Mouse (Mus musculus) neural tube, embryonic 11.5 days (tissue): ENCODE measurements around the gene Mad1l1. TPM values are rescaled to one million over a fixed set of nuclear protein-coding genes. Genes with fewer than 3 reads are reported as not detected.

ENCODE experiments used
- ATAC-seq: fragments of 200-750 bp; cut with Nextera tagmentation; 2 replicates; pipeline ENCODE4 v1.8.0; 2017; ENCODE audit warnings: moderate number of reproducible peaks, mild to moderate bottlenecking, moderate TSS enrichment, moderate library complexity; ENCODE audit not compliant: insufficient read depth, low FRiP score, low TSS enrichment
- DNase-seq: peaks from one replicate; pipeline ENCODE4 v3.0.0-alpha.2; 2015; ENCODE audit warnings: low spot score
- H3K27ac ChIP-seq: fragments of 300-500 bp; sonication (generic); 2 replicates; pipeline ENCODE4 v1.5.1; 2014; ENCODE audit warnings: low read depth, mild to moderate bottlenecking, low read length
- H3K27me3 ChIP-seq: fragments of 300-500 bp; sonication (generic); 2 replicates; pipeline ENCODE4 v1.6.1; 2014; ENCODE audit warnings: mild to moderate bottlenecking, low read length, mixed read lengths; ENCODE audit not compliant: control insufficient read depth, insufficient read depth
- H3K36me3 ChIP-seq: fragments of 300-500 bp; sonication (generic); 2 replicates; pipeline ENCODE4 v1.6.1; 2014; ENCODE audit warnings: mild to moderate bottlenecking, low read length, moderate library complexity, mixed read lengths; ENCODE audit not compliant: control insufficient read depth, insufficient read depth
- H3K4me1 ChIP-seq: fragments of 300-500 bp; sonication (generic); 2 replicates; pipeline ENCODE4 v1.6.1; 2014; ENCODE audit warnings: low read length, mixed read lengths; ENCODE audit not compliant: control insufficient read depth, insufficient read depth
- H3K4me2 ChIP-seq: fragments of 300-500 bp; sonication (generic); 2 replicates; pipeline ENCODE4 v1.6.1; 2014; ENCODE audit warnings: low read depth, mild to moderate bottlenecking, moderate library complexity
- H3K4me3 ChIP-seq: fragments of 300-500 bp; sonication (generic); 2 replicates; pipeline ENCODE4 v1.5.1; 2014; ENCODE audit warnings: low read depth, low read length
- H3K9ac ChIP-seq: fragments of 300-500 bp; sonication (generic); 2 replicates; pipeline ENCODE4 v1.6.1; 2014; ENCODE audit warnings: mild to moderate bottlenecking, low read length
- H3K9me3 ChIP-seq: fragments of 300-500 bp; sonication (generic); 2 replicates; pipeline ENCODE4 v1.6.1; 2016; ENCODE audit warnings: low read length; ENCODE audit not compliant: control insufficient read depth
- WGBS: fragments of 180-500 bp; shearing (Covaris S2); extraction: QIAGEN DNeasy Blood & Tissue Kit; methylation state at CpG from one replicate; pipeline ENCODE4 v1.1.7; 2014; 5-methylcytosine and 5-hydroxymethylcytosine counted together
- polyA plus RNA-seq: library from polyadenylated mRNA; unstranded; fragments of >200 nt; fragmentation: Nextera tagmentation; extraction: Ambion mirVana; gene quantifications from 2 replicates; pipeline ENCODE4 v1.2.1, GENCODE M21; 2014

Gene Mad1l1
- polyA plus RNA-seq, 1 experiment from 2014 or later = 51.9 TPM

DNA sequence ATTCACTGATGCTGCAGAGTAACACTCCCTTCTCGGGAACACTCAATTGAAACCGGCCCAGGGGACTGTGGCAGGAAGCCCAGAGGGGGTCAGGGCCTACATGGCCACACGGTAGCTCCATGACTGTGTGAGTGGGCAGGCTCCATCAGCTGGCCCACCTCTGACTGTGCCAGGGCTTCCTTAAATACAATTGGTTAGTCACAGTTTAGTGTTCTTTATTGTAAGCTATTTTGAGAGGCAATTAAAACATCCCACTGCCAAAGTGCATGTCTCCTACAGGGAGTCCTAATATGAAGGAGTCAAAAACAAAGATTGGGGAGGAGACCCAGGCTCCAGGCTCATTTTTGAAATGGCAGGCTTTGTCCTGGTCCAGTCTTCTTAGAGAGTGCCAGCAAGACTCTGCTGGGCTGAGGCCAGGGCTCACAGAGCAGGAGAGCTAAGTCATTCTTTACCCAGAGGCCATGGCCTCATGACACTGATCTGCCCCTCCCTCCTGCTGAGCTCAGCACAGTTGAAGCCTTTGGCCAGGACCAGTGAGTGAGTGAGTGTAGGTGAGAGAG lies 297.3 kb downstream of the Mad1l1 start:
- H3K9me3 ChIP-seq = no peaks in the 10 kb centered on the region
- no peak overlapping the region for H3K9ac ChIP-seq
- H3K4me3 ChIP-seq = no peak overlapping the region
- peaks cover 9% of the 10 kb centered on the region for H3K4me1 ChIP-seq
- no peak overlapping the region for H3K4me2 ChIP-seq
- 43% methylated on average over 3 of the region's 3 CpGs for WGBS
- no peaks in the 10 kb centered on the region for H3K36me3 ChIP-seq
- DNase-seq (peak; percentile 26), ATAC-seq (no peak)
- H3K27me3 ChIP-seq = no peaks in the 10 kb centered on the region
- no peak overlapping the region for H3K27ac ChIP-seq

DNA sequence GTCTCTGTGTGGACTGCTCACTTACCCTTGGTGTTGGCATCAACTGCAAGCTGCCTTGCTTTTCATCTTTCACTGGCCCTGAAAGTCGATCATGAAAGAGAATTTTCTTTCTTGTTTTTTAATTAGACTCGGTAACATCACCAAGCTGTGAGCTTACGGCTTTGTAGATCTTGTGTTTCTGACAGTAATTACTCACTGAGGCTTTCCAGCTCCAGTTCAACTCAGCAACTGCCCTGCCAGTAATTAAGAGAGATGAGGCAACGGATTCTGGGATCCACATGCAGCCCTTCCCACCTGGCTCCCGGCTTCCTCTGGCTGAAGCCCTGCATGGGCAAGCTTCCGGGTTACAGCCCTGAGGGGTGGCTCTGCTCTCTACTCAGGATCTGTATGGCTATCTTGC lies 298.5 kb downstream of the Mad1l1 start:
- 81% methylated on average over 6 of the region's 6 CpGs for WGBS
- no peak for DNase-seq
- no peak overlapping the region for H3K4me2 ChIP-seq

DNA sequence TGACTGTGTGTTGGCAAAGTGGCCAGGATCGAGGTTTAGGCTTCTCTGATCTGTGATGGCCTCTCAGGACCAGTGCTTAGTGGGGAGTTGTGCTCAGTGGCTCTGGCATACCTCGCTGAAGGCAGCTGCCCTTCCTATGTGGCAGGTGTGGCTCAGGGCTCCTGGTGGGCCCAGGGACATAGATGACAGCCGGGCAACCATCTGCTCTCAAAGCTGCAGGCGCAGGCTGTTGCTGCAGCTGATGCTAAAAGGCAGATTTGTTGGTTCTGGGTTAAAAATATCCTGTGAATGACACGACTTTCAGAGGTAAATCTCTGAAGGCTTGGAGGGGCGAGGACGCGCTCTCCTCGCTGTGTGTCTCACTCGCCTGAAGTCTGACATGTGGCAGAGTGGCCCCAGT lies 299.6 kb downstream of the Mad1l1 start:
- peaks cover 9% of the 10 kb centered on the region for H3K4me1 ChIP-seq
- DNase-seq (no peak), ATAC-seq (no peak)
- no peaks in the 10 kb centered on the region for H3K36me3 ChIP-seq
- 80% methylated on average over 10 of the region's 10 CpGs for WGBS
- no peak overlapping the region for H3K4me3 ChIP-seq
- no peak overlapping the region for H3K4me2 ChIP-seq
- H3K9me3 ChIP-seq = no peaks in the 10 kb centered on the region
- no peak overlapping the region for H3K9ac ChIP-seq
- H3K27ac ChIP-seq = no peak overlapping the region
- H3K27me3 ChIP-seq = no peaks in the 10 kb centered on the region

More for the DNA sequence above, 298.5 kb downstream of the Mad1l1 start:
- H3K9me3 ChIP-seq = no peaks in the 10 kb centered on the region
- no peaks in the 10 kb centered on the region for H3K27me3 ChIP-seq
- H3K4me3 ChIP-seq = no peak overlapping the region
- H3K27ac ChIP-seq = no peak overlapping the region
- H3K9ac ChIP-seq = no peak overlapping the region
- ATAC-seq = no peak
- H3K4me1 ChIP-seq = peaks cover 9% of the 10 kb centered on the region
- H3K36me3 ChIP-seq = no peaks in the 10 kb centered on the region

DNA sequence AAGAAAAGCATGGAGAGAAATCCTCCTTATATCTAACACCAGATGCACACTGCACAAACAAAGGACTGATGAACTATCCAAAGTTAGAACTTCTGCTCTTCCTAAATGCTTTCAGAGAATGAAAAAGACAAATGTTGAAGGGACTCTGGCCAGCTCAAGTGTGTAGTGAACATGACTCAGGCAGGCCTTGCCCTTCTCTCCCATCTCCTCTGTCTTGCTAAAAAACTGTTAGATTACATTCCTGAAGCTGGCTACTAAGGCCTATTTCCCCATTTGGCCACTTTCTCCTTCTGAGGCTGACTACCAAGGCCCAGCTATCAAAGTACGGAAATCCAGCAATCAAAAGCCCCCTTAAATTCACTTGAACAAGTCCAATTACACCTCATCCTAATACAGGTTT lies 301.7 kb downstream of the Mad1l1 start:
- no peak overlapping the region for H3K4me2 ChIP-seq
- H3K4me1 ChIP-seq = peaks cover 6% of the 10 kb centered on the region
- no peaks in the 10 kb centered on the region for H3K27me3 ChIP-seq
- DNase-seq (no peak), ATAC-seq (no peak)
- no peaks in the 10 kb centered on the region for H3K36me3 ChIP-seq
- 74% methylated on average over 1 of the region's 1 CpGs for WGBS
- no peak overlapping the region for H3K4me3 ChIP-seq
- H3K9me3 ChIP-seq = no peaks in the 10 kb centered on the region
- H3K9ac ChIP-seq = no peak overlapping the region
- no peak overlapping the region for H3K27ac ChIP-seq

DNA sequence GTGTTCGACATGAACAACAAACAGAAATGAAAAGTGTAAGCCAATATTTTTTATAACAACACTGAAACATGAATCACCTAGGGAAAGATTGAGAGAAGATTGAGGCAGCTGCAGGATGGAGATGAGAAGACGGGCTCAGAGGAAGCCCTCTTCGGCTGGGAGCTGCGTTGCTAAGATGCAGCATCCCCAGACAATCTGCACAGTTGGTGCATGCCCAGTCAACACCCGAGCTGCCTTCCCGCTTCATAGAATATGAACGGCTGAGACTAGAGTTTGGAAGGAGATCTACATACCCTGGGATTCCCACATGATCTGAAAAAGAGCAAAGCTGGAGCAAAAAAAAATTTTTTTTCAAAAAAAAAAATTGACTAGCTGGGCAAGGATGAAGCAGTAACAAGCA lies 302.6 kb downstream of the Mad1l1 start:
- 90% methylated on average over 7 of the region's 7 CpGs for WGBS

DNA sequence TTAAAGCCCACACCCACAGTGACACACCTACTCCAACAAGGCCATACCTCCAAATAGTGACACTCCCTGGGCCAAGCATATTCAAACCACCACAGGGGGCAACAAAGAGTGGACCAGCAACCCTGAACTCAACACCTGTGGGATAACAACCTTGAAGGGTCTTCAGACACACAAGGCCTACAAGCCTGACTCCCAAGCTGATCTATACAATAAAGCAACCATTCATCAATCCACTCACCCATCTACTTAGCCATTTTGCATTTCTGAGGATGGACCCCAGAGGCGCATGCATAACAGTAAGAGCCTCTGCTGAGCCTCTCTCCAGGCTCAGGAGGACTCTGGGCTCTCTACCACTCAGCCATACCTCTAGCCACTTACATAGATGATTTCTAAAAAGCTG lies 304.5 kb downstream of the Mad1l1 start:
- no peaks in the 10 kb centered on the region for H3K36me3 ChIP-seq
- H3K27ac ChIP-seq = no peak overlapping the region
- no peak for DNase-seq
- no peaks in the 10 kb centered on the region for H3K27me3 ChIP-seq
- no peaks in the 10 kb centered on the region for H3K9me3 ChIP-seq
- no peaks in the 10 kb centered on the region for H3K4me1 ChIP-seq
- ATAC-seq = no peak
- no peak overlapping the region for H3K9ac ChIP-seq
- no peak overlapping the region for H3K4me3 ChIP-seq
- no peak overlapping the region for H3K4me2 ChIP-seq
- 87% methylated on average over 1 of the region's 1 CpGs for WGBS

More for the DNA sequence above, 302.6 kb downstream of the Mad1l1 start:
- H3K4me1 ChIP-seq = no peaks in the 10 kb centered on the region; the same call in 1 of the 2 replicates
- DNase-seq (no peak), ATAC-seq (no peak)
- H3K27ac ChIP-seq = no peak overlapping the region
- no peaks in the 10 kb centered on the region for H3K9me3 ChIP-seq
- no peak overlapping the region for H3K4me3 ChIP-seq
- no peaks in the 10 kb centered on the region for H3K27me3 ChIP-seq
- no peak overlapping the region for H3K9ac ChIP-seq
- no peaks in the 10 kb centered on the region for H3K36me3 ChIP-seq
- H3K4me2 ChIP-seq = no peak overlapping the region

DNA sequence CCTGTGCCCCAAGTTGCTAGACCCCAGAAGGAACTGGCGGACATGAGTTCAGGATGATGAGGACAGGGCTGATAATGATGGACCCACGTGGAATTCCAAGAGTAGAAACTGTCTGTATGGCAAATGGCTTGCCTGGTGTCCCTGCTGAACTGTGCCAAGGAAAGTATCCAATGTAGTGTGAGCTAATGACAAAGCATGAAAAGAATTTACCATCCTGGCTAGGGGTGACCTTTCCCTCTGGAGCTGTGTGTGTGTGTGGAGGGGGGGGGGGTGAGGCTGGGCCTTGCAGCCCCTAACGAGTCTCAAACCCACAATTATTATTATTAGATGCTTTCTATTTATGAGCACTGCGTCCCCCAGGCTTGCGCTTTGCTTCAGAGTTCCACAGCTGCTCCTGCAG lies 307.7 kb downstream of the Mad1l1 start:
- 91% methylated on average over 5 of the region's 5 CpGs for WGBS
- no peak for DNase-seq
- Histone ChIP-seq H3K36me3 (no peaks in the 10 kb centered on the region), H3K27me3 (no peaks in the 10 kb centered on the region), H3K9ac (no peak overlapping the region), H3K4me3 (no peak overlapping the region), H3K4me1 (no peaks in the 10 kb centered on the region), H3K27ac (no peak overlapping the region), H3K9me3 (no peaks in the 10 kb centered on the region), H3K4me2 (no peak overlapping the region)
- no peak for ATAC-seq

DNA sequence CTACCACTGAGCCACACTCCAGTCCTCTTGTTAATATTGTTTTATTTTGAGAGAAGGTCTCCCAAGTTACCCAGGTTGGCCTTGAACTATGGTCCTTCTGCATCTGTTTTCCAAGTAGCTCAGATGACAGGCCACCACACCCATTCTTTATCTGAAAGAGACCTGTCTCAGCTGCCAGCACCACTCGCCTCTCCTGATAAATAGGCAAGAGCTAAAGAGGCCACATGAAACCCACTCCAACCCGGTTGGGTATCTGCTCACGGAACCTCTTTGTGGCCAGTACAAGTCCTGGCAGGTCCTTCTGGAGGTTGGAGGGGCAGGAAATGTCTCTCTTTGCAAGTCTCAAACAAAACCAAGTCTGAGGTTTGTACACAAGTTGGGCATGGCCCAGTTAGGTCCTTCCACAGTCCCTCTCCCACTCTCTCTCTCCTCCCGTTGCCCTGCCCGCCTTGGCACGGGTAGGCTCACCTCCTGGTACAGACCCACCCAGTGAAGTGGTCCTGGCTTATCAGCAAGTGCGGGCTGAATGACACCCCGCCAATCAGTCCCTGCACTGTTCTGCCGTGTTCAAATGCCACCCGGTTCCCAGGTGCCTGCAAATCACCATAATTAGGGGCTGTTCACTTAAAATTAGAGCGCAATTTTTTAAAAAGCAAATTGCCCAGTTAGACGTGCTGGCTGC lies 308.9 kb downstream of the Mad1l1 start:
- WGBS = 91% methylated on average over 12 of the region's 12 CpGs
- H3K9ac ChIP-seq = no peak overlapping the region
- no peak for DNase-seq
- no peaks in the 10 kb centered on the region for H3K4me1 ChIP-seq
- H3K27ac ChIP-seq = no peak overlapping the region
- H3K4me2 ChIP-seq = no peak overlapping the region
- no peaks in the 10 kb centered on the region for H3K27me3 ChIP-seq
- no peaks in the 10 kb centered on the region for H3K36me3 ChIP-seq
- no peak for ATAC-seq
- H3K4me3 ChIP-seq = no peak overlapping the region
- H3K9me3 ChIP-seq = no peaks in the 10 kb centered on the region

DNA sequence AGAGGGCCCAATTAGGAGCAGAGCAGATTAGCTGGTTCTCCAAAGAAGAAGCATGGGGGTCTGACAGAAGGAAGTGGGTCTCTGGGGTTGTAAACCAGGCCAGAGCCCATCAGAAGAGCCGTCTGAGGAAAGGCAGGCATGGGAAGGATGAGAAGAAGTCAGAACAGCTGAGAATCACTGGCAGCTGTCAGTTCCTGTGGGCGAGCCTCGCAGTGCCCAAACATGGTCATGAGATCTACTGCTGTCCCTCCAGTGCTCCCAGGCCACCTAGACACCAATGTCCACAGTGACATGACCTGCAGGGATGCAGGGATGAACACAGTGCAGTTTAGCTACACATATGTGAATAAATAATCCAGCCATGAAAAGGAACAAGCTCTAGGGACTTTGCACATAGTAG lies 310.9 kb downstream of the Mad1l1 start:
- Histone ChIP-seq H3K4me2 (no peak overlapping the region), H3K9me3 (no peaks in the 10 kb centered on the region), H3K4me1 (no peaks in the 10 kb centered on the region), H3K9ac (no peak overlapping the region), H3K27me3 (no peaks in the 10 kb centered on the region), H3K4me3 (no peak overlapping the region), H3K27ac (no peak overlapping the region), H3K36me3 (no peaks in the 10 kb centered on the region)
- 76% methylated on average over 3 of the region's 3 CpGs for WGBS
- ATAC-seq (no peak), DNase-seq (no peak)
